Mouse (Mus musculus) left cerebral cortex, adult 9 months (tissue): ENCODE measurements around the gene Fbxo17.

Experiments
- DNase-seq, 2 experiments: peaks; one replicate each; pipeline ENCODE4 v3.0.0; 2022; ENCODE audit warnings: low spot score in 2 of 2

Fbxo17 gene

DNA sequence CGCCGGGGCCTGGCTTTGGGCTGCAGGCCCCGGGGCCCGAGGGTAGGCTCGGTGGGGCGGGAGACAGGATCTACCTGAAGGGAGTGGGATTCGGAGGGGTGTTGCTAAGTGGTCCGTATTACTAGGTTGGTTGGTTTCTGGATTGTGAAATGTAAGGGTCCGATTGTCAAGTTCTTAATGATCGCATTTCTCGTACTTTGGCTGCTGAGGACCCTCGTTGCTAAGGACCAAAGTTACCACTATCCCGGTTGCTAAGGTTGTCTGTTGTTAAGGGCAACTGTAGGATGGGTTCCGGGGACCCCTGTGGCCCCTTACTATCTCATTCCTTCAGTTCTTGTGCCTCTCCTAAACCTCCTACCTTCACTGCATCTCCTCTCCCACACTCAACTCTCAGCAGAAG, 50.3 kb downstream of the Fbxo17 start:
- no peak for DNase-seq

DNA sequence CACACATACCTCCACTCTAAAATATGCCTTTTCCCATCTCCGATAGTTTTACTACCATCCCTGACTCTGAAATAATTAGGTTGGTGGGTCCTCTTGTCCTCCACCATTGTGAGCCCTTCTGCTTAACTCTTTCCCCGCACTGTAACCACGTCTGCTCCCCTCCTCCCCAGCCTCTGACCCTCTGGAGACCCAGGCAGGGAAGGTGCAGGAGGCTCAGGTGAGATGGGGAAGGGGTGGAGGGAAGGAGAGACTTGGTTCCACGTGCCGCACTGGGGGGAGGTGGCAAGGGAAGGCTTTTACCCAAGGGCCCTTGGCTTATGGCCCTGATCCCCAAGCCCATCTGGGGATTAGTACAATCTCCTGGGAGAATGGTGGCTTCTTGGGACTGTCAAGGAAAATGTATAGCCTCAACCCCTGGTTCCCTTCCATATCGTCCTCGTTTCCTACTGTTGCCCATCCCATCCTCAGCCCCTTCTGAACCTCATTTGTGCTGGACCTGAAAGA, 50.9 kb downstream of the Fbxo17 start, which contains the start of gene Nfkbib:
Gene Nfkbib, minus strand, starts transcription at position 51 of the 504 bp plus-strand sequence.
- DNase-seq, result no peak

- DNase-seq, result no peak
These were observed 52.9 kb downstream of the Fbxo17 start for GRCm38 (mm10) chr7:28769414-28769958.

DNA sequence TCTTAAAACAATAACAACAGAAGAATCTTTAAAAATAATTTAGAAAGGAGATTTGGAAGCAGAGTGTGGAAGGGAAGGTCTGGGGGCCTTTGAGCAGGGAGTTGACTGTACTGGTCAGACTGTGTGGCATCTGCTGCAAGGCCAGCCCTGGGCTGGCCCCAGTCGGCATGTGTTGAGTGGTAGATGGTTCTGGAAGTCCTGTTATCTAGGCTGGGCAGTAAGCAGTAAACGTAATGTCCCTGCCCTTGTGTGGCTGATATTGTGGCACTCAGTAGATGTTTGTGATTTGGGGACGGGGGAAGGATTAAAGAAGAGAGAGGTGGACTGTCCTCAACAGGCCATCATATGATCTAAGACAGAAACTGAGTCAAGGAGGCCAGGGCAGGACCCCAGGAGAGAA, 53.7 kb downstream of the Fbxo17 start:
- DNase-seq, result no peak

- DNase-seq, result no peak
These were observed 55.3 kb downstream of the Fbxo17 start for GRCm38 (mm10) chr7:28771867-28772266.

DNA sequence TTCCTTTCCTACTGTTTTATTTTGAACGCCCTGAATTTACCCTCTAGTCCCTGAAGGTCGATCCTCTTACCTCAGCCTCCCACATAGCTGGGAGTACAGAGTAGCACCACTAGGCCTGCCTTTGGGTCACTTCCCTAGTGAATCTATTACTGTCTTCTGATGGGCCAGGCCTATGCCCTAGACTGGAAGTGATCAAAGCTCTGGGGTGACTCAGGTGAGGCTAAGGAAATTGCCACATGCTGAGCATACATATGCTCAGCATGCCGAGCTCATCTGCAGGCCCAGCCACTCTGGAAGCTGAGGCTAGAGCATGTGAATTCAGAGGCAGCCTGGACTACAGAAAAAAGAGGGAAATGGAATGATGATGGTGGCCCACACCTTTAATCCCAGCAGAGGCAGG, 56.6 kb downstream of the Fbxo17 start:
- DNase-seq, result no peak

- DNase-seq, result peak in 1 of 2 experiments; percentile 25
These were observed 57.6 kb downstream of the Fbxo17 start for GRCm38 (mm10) chr7:28774164-28774563.

DNA sequence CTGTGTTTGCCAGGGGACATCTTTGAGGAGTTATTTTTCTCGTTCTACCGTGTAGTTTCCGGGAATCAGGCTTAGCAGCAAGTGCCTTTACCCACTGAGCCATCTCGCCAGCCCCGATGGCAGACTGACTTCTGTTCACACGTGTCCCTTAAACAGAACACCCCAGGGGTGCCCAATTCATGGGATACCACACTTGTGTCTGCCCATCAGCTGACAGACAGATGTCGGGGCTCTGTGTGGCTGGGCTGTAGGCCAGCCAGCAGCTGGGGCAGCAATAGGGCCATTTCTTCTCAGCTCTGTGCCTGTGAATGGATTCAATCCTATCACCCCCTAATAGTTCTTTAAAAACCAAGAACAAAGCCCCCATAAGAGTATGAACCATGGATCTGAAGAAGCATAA, 58.5 kb downstream of the Fbxo17 start:
- DNase-seq, result no peak

- no peak for DNase-seq
These were observed 62.2 kb downstream of the Fbxo17 start for GRCm38 (mm10) chr7:28778825-28779224.

- peak; percentile 69 to 94 for DNase-seq
These were observed 63.6 kb downstream of the Fbxo17 start for GRCm38 (mm10) chr7:28780067-28780658.

DNA sequence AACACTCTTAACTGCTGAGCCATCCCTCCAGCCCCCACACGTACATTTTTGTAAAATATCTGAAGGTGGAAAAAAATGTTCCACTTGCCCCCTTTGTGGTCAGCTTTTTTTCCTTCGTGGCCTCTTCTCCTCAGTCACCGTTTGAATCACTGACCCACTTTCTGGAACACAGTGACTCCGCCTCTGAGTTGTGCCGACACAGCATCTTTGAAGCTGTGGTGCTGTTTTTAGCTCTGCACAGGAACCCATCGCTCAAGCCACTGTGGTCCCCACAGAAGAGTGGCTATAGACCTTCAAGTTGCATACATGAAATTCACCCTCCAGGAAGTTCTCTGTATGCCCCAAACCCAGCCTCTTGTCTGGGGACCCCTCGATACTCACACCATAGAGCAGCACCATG, 64.3 kb downstream of the Fbxo17 start:
- DNase-seq, result no peak

- DNase-seq, result no peak
These were observed 64.7 kb downstream of the Fbxo17 start for GRCm38 (mm10) chr7:28781261-28781663.

GRCm38 (mm10) chr7:28785161-28785560, 68.6 kb downstream of the Fbxo17 start:
- DNase-seq, result no peak
